Mouse (Mus musculus) heart, adult 2 months (tissue): ENCODE measurements around the gene Klhl32. TPM values are rescaled to one million over a fixed set of nuclear protein-coding genes. Genes with fewer than 3 reads are reported as not detected.
"Not testable (repeated sequence)": the region's sequence is repeated elsewhere in the genome, so short reads cannot be mapped to it uniquely, and the experiment has no call there.

Source experiments
- DNase-seq, 2 experiments: peaks; one replicate each; pipeline ENCODE4 v3.0.0; 2021
- H3K27ac ChIP-seq: fragments of 200-600 bp; 2 replicates; pipeline ENCODE4 v1.8.1; 2022
- H3K27me3 ChIP-seq: fragments of 200-500 bp; 2 replicates; pipeline ENCODE4 v1.6.1; 2012; ENCODE audit warnings: mild to moderate bottlenecking, low read length, inconsistent platforms, mixed read lengths; ENCODE audit not compliant: control insufficient read depth, insufficient read depth
- H3K36me3 ChIP-seq: fragments of 200-500 bp; 2 replicates; pipeline ENCODE4 v1.6.1; 2012; ENCODE audit warnings: low read length, inconsistent platforms; ENCODE audit not compliant: control insufficient read depth, insufficient read depth
- H3K4me1 ChIP-seq: fragments of 200-500 bp; 2 replicates; pipeline ENCODE4 v1.6.1; 2011; ENCODE audit warnings: low read length; ENCODE audit not compliant: control insufficient read depth, insufficient read depth
- H3K4me3 ChIP-seq: fragments of 200-600 bp; 2 replicates; pipeline ENCODE4 v1.8.1; 2022
- H3K79me2 ChIP-seq: fragments of 200-500 bp; replicated peaks from 2 replicates; pipeline ENCODE4 v1.6.1; 2012; ENCODE audit warnings: mild to moderate bottlenecking, inconsistent platforms, low read length, moderate library complexity, mixed read lengths; ENCODE audit not compliant: control insufficient read depth, insufficient read depth
- H3K9ac ChIP-seq: fragments of 200-500 bp; 2 replicates; pipeline ENCODE4 v1.6.1; 2012; ENCODE audit warnings: low read depth, mild to moderate bottlenecking, control low read depth, inconsistent platforms, low read length, mixed read lengths
- CTCF ChIP-seq: fragments of 200-600 bp; IDR thresholded peaks from 2 replicates; pipeline ENCODE4 v1.8.1; 2022; ENCODE audit warnings: antibody characterized with exemption, mild to moderate bottlenecking, moderate library complexity
- EP300 ChIP-seq: fragments of 200-500 bp; IDR thresholded peaks from 2 replicates; pipeline ENCODE4 v1.6.1; 2011; ENCODE audit warnings: low read depth, low read length, control low read depth; ENCODE audit not compliant: insufficient read depth
- POLR2A ChIP-seq: fragments of 200-500 bp; IDR thresholded peaks from 2 replicates; pipeline ENCODE4 v1.6.1; 2011; ENCODE audit warnings: mild to moderate bottlenecking, low read depth, low read length, control low read depth; ENCODE audit not compliant: insufficient read depth
- WGBS: fragments of 180-500 bp; shearing (Covaris S2); methylation state at CpG from one replicate; pipeline ENCODE4 v1.1.7; 2018; 5-methylcytosine and 5-hydroxymethylcytosine counted together
- intact Hi-C: fragments of 180-260 bp; cut with DNase I; formaldehyde crosslinking; loops from one replicate; pipeline ENCODE4 v1.15.1; 2025
- polyA plus RNA-seq: library from polyadenylated mRNA; depleted of rRNA; stranded (reverse); fragments of >200 nt; gene quantifications from 2 replicates; pipeline ENCODE4 v1.2.3, GENCODE M21; 2012
- total RNA-seq, 2 experiments: library from RNA; stranded (reverse); gene quantifications; 2 replicates each; pipeline ENCODE4 v1.2.3; 2021

Gene Klhl32
- total and polyA plus RNA-seq, 3 experiments, result 0.91 to 2.1 (median 1.5) TPM

GRCm38 (mm10) chr4:24896829-24897228 is 45.9 kb upstream of the Klhl32 start:
- TF ChIP-seq POLR2A (no peak), EP300 (no peak), CTCF (peak; percentile 79)
- 0% methylated on average over 1 of the region's 1 CpGs for WGBS
- intact Hi-C loops, result loop anchor here (1.0 to 10.0 kb wide), 6 partner anchors 46 to 1438 kb away; partner anchors contain the start of genes Gpr63, Klhl32, Mms22l and Ufl1
- no peak overlapping the region; the same call in 1 of the 2 replicates for H3K4me3 ChIP-seq
- no peak for DNase-seq
- no peak overlapping the region for H3K27ac ChIP-seq
- no peak overlapping the region for H3K9ac ChIP-seq
- peaks cover 2% of the 10 kb centered on the region for H3K4me1 ChIP-seq
- no peaks in the 10 kb centered on the region for H3K27me3 ChIP-seq
- H3K79me2 ChIP-seq, result no peaks in the 10 kb centered on the region
- H3K36me3 ChIP-seq, result peaks cover 5% of the 10 kb centered on the region

GRCm38 (mm10) chr4:24894625-24895024 is 43.7 kb upstream of the Klhl32 start:
- WGBS, result 52% methylated on average over 4 of the region's 4 CpGs
- H3K27ac ChIP-seq, result no peak overlapping the region
- intact Hi-C loops, result loop anchor here (5.0 to 10.0 kb wide), 4 partner anchors 73 to 1440 kb away; partner anchors contain the start of genes Gpr63, Mms22l and Ufl1
- TF ChIP-seq POLR2A (no peak), CTCF (no peak), EP300 (no peak)
- H3K9ac ChIP-seq, result no peak overlapping the region
- H3K4me3 ChIP-seq, result no peak overlapping the region
- H3K79me2 ChIP-seq, result no peaks in the 10 kb centered on the region
- H3K27me3 ChIP-seq, result no peaks in the 10 kb centered on the region
- H3K4me1 ChIP-seq, result peaks cover 2% of the 10 kb centered on the region
- DNase-seq, result no peak
- peaks cover 2% of the 10 kb centered on the region for H3K36me3 ChIP-seq

DNA sequence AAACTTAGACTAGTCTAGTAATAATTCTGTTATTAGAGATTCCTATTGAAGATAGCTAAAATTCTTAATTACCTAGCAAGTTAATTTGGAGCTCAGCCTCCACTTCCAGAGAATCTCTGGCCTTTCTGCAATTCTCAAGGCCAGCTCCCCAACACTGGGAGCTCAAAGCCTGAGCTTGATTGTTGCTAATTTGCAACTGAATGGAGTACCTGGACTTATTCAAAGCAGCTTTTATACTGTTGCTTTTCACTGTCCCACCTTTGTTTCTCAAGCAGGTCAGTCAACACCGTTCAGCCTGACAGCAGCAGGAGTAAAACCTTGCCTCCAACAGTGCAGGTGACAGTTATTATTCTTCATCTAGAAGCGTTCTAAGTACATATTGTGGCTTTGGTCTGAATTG is 41.4 kb upstream of the Klhl32 start:
- WGBS, result 77% methylated on average over 2 of the region's 2 CpGs
- H3K27ac ChIP-seq, result not testable (repeated sequence)

GRCm38 (mm10) chr4:24889386-24889785 is 38.5 kb upstream of the Klhl32 start:
- 39% methylated on average over 2 of the region's 2 CpGs for WGBS
- H3K4me3 ChIP-seq, result not testable (repeated sequence)

More for the DNA sequence above, 41.4 kb upstream of the Klhl32 start:
- not testable (repeated sequence) for H3K4me1 ChIP-seq, H3K36me3 ChIP-seq, H3K79me2 ChIP-seq, H3K4me3 ChIP-seq, DNase-seq, H3K9ac ChIP-seq, H3K27me3 ChIP-seq
- intact Hi-C loops, result loop anchor here (10.0 kb wide), 1 partner anchor 1443 kb away; no protein-coding TSS in a partner anchor

DNA sequence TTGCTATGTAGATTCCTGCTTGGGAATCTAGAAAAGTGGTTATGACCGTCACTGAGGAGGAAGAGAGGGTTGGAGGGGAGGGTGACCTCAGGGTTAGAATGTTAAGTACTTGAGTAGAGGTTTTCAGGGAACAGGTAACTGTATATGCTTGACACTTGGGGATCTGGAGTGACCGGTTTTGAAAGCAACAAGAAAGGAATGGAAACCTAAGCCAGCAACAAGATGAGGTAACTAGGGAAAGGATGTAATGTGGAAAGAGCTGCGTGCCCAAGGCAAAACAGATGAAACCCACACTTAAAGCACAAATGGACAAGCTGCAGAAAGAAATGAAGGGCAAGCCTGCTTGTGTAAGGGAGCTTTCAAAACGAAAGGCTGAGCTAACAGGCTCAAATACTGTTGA is 18.3 kb upstream of the Klhl32 start:
- intact Hi-C loops, result no loop called here
- DNase-seq, result no peak

More at GRCm38 (mm10) chr4:24889386-24889785, 38.5 kb upstream of the Klhl32 start:
- H3K27me3 ChIP-seq, intact Hi-C loops, H3K9ac ChIP-seq, H3K36me3 ChIP-seq, H3K27ac ChIP-seq, DNase-seq, H3K79me2 ChIP-seq, H3K4me1 ChIP-seq: not testable (repeated sequence)

GRCm38 (mm10) chr4:24865691-24866090 is 14.8 kb upstream of the Klhl32 start:
- no peaks in the 10 kb centered on the region for H3K27me3 ChIP-seq
- WGBS, result 47% methylated on average over 6 of the region's 6 CpGs
- no peaks in the 10 kb centered on the region for H3K4me1 ChIP-seq
- H3K36me3 ChIP-seq, result no peaks in the 10 kb centered on the region
- H3K9ac ChIP-seq, result no peak overlapping the region
- TF ChIP-seq EP300, result no peak
- TF ChIP-seq POLR2A, result no peak
- TF ChIP-seq CTCF, result no peak
- intact Hi-C loops, result no loop called here
- DNase-seq, result no peak
- no peak overlapping the region for H3K4me3 ChIP-seq
- H3K27ac ChIP-seq, result no peak overlapping the region
- H3K79me2 ChIP-seq, result no peaks in the 10 kb centered on the region

More for the DNA sequence above, 18.3 kb upstream of the Klhl32 start:
- TF ChIP-seq EP300, result no peak
- TF ChIP-seq CTCF, result no peak
- no peak for TF ChIP-seq POLR2A
- Histone ChIP-seq H3K4me3 (no peak overlapping the region), H3K4me1 (no peaks in the 10 kb centered on the region), H3K9ac (no peak overlapping the region), H3K27me3 (no peaks in the 10 kb centered on the region), H3K79me2 (no peaks in the 10 kb centered on the region), H3K36me3 (no peaks in the 10 kb centered on the region), H3K27ac (no peak overlapping the region)
- WGBS, result 65% methylated on average over 4 of the region's 4 CpGs
